Mouse (Mus musculus): ENCODE results near the gene Dnmt3b. TPM values are rescaled to one million over a fixed set of nuclear protein-coding genes. Genes with fewer than 3 reads are reported as not detected.

Dnmt3b gene
- polyA plus RNA-seq, 1 experiment from 2014 or later, result 9.4 TPM

DNA sequence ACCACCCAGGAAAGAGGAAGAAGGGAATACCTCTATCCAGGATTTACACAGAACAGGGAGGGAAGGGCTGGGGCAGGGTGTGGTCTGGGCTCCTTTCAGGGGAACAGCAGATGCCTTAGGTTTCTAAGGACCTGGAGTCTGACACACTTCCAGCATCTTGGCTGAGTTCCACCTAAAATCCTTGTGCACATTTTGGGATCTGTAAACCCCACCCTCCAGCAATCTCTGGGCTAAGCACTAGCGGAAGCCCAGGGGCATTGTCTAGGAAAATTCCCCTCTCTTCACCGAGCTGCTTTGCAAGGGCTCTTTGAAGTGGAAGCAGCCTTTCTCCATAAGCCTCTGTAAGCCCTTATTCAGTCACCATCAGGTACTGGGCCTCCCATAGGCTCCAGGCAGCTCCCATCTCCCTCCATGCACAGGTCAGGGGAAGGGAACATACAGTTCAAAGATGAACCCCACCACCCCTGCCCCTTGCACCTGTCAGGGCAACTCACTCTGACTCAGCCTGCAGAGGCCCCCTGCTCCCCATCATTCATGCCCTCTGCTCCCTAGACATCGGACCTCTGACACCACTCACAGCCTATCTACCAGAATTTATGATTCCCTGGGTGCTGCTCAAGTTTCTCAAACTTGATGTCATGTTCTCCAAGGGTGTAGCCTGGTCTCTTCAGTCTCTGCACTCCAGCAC is 36.5 kb upstream of the Dnmt3b start:
- H3K4me2 ChIP-seq (ENCODE audit: low read length), result no peak overlapping the region
- no peak for TF ChIP-seq CTCF (IDR thresholded peaks at IDR 0.05; ENCODE audit: low read depth)
- H3K27ac ChIP-seq, result no peak overlapping the region
- H3K9me3 ChIP-seq (replicated peaks; ENCODE audit: low read length), result no peaks in the 10 kb centered on the region
- ATAC-seq (replicated peaks; ENCODE audit: low FRiP score, low read depth), result no peak
- no peak overlapping the region for H3K4me3 ChIP-seq (replicated peaks; ENCODE audit: low read depth, low read length)
- no peak for DNase-seq (ENCODE audit: low spot score)
- H3K9ac ChIP-seq (ENCODE audit: low read depth, low read length), result no peak overlapping the region
- H3K27me3 ChIP-seq (ENCODE audit: insufficient read depth, low read length), result no peaks in the 10 kb centered on the region
- WGBS, result 21% methylated on average over 3 of the region's 3 CpGs
- H3K36me3 ChIP-seq (ENCODE audit: insufficient read depth, low read length), result 0 out of 2 replicates have a peak, but pooled peaks cover 3% of the 10 kb centered on the region
- no peaks in the 10 kb centered on the region for H3K4me1 ChIP-seq (replicated peaks; ENCODE audit: insufficient read depth, low read length)

DNA sequence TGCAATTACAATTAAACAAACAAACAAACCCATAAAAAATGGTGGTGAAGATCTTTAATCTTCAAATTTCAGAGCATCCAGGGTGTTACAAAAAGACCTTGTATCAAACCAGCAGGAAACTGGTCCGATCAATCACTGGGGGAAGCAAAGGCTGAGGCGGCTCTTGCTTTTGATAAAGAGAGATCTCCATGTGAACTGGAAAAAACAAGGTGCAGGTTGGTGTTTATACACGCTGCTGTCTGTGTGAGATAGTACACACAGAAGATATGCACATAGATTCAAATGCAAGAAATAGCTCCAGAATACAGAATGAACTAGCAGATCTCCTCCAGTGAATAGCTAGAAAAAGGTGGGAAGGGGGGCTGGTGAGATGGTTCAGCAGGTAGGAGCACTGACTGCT is 32.4 kb upstream of the Dnmt3b start:
- Histone ChIP-seq H3K9ac (ENCODE audit: low read depth, low read length) (no peak overlapping the region), H3K27me3 (ENCODE audit: insufficient read depth, low read length) (no peaks in the 10 kb centered on the region), H3K4me3 (replicated peaks; ENCODE audit: low read depth, low read length) (no peak overlapping the region), H3K9me3 (replicated peaks; ENCODE audit: low read length) (no peaks in the 10 kb centered on the region), H3K27ac (no peak overlapping the region), H3K36me3 (ENCODE audit: insufficient read depth, low read length) (peaks cover 36% of the 10 kb centered on the region), H3K4me1 (replicated peaks; ENCODE audit: insufficient read depth, low read length) (no peaks in the 10 kb centered on the region), H3K4me2 (ENCODE audit: low read length) (no peak overlapping the region)
- WGBS, result 93% methylated on average over 3 of the region's 3 CpGs
- ATAC-seq (replicated peaks; ENCODE audit: low FRiP score, low read depth) (no peak), DNase-seq (ENCODE audit: low spot score) (no peak)
- no peak for TF ChIP-seq CTCF (IDR thresholded peaks at IDR 0.05; ENCODE audit: low read depth)

DNA sequence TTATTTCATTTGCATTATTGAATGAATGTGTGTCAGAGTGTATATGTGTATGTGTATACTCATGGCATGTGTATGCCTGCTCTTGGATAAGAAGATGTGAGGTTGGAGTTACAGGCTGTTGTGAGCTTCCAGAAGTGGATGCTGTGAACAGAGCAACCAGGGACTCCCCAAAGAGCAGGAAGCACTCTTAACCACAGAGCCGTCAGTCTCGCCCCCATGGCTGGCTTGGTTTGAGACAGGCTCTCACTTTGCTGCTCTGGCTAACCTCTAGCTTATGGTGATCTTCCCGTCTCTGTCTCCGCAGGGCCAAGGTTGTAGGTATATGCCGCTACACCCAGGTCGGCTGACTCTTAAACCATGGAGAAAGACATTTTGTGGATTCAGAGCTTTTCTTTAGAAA is 30.8 kb upstream of the Dnmt3b start:
- no peak overlapping the region for H3K4me3 ChIP-seq (replicated peaks; ENCODE audit: low read depth, low read length)
- H3K4me1 ChIP-seq (replicated peaks; ENCODE audit: insufficient read depth, low read length), result no peaks in the 10 kb centered on the region
- no peak for TF ChIP-seq CTCF (IDR thresholded peaks at IDR 0.05; ENCODE audit: low read depth)
- peaks cover 47% of the 10 kb centered on the region for H3K36me3 ChIP-seq (ENCODE audit: insufficient read depth, low read length)
- no peaks in the 10 kb centered on the region for H3K27me3 ChIP-seq (ENCODE audit: insufficient read depth, low read length)
- no peak overlapping the region for H3K27ac ChIP-seq
- no peak overlapping the region for H3K9ac ChIP-seq (ENCODE audit: low read depth, low read length)
- ATAC-seq (replicated peaks; ENCODE audit: low FRiP score, low read depth) (no peak), DNase-seq (ENCODE audit: low spot score) (no peak)
- WGBS, result 91% methylated on average over 6 of the region's 6 CpGs
- no peaks in the 10 kb centered on the region for H3K9me3 ChIP-seq (replicated peaks; ENCODE audit: low read length)
- H3K4me2 ChIP-seq (ENCODE audit: low read length), result no peak overlapping the region

DNA sequence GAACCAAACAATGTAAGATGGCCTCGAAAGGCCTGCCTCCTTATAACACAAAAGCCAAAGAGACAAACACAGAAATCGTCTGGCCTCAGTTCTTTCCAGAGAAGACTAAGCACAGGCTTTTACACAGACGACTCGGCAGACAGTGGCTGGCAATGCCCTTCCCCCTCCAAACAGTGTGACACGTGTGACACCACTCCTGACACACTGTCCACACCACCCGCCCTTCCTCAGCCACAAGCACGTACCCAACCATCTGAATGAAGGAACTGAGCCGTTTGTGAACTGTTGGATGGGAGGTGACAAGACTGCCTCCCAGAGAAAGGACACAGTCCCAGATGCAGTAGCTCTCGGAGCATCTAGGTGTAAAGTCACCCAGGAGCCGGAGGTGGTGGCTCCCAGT is 30.4 kb upstream of the Dnmt3b start:
- ATAC-seq (replicated peaks; ENCODE audit: low FRiP score, low read depth) (no peak), DNase-seq (ENCODE audit: low spot score) (no peak)
- Histone ChIP-seq H3K4me2 (ENCODE audit: low read length) (no peak overlapping the region), H3K9ac (ENCODE audit: low read depth, low read length) (no peak overlapping the region), H3K4me3 (replicated peaks; ENCODE audit: low read depth, low read length) (no peak overlapping the region), H3K27me3 (ENCODE audit: insufficient read depth, low read length) (no peaks in the 10 kb centered on the region), H3K4me1 (replicated peaks; ENCODE audit: insufficient read depth, low read length) (no peaks in the 10 kb centered on the region), H3K27ac (no peak overlapping the region), H3K9me3 (replicated peaks; ENCODE audit: low read length) (no peaks in the 10 kb centered on the region), H3K36me3 (ENCODE audit: insufficient read depth, low read length) (peaks cover 51% of the 10 kb centered on the region)
- TF ChIP-seq CTCF (IDR thresholded peaks at IDR 0.05; ENCODE audit: low read depth), result no peak
- WGBS, result 78% methylated on average over 10 of the region's 10 CpGs

DNA sequence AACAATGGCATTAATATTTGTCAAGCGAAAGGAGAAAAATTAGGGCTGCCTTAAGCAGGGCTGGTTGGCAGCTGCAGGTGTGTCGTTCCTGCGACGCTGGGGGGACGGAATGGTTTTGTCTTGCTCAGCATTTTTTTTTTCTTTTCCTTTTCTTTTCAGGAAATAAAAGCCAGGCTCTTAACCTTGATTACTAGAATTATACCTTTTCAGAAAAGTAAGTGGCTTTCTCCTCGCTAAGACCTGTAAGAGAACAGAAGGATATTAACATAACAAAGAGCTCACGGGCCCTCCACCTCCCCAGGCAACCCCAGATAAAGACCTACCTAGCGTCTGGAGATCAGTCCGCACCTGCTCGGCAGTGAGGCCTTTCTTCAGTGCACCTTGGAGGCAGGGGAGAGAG is 26.8 kb upstream of the Dnmt3b start:
- no peaks in the 10 kb centered on the region for H3K4me1 ChIP-seq (replicated peaks; ENCODE audit: insufficient read depth, low read length)
- H3K36me3 ChIP-seq (ENCODE audit: insufficient read depth, low read length), result peaks cover 66% of the 10 kb centered on the region
- WGBS, result 72% methylated on average over 10 of the region's 10 CpGs
- no peak for TF ChIP-seq CTCF (IDR thresholded peaks at IDR 0.05; ENCODE audit: low read depth)
- H3K4me3 ChIP-seq (replicated peaks; ENCODE audit: low read depth, low read length), result no peak overlapping the region
- no peak overlapping the region for H3K27ac ChIP-seq
- no peaks in the 10 kb centered on the region for H3K9me3 ChIP-seq (replicated peaks; ENCODE audit: low read length)
- ATAC-seq (replicated peaks; ENCODE audit: low FRiP score, low read depth) (no peak), DNase-seq (ENCODE audit: low spot score) (no peak)
- H3K9ac ChIP-seq (ENCODE audit: low read depth, low read length), result no peak overlapping the region
- H3K4me2 ChIP-seq (ENCODE audit: low read length), result no peak overlapping the region
- H3K27me3 ChIP-seq (ENCODE audit: insufficient read depth, low read length), result no peaks in the 10 kb centered on the region

DNA sequence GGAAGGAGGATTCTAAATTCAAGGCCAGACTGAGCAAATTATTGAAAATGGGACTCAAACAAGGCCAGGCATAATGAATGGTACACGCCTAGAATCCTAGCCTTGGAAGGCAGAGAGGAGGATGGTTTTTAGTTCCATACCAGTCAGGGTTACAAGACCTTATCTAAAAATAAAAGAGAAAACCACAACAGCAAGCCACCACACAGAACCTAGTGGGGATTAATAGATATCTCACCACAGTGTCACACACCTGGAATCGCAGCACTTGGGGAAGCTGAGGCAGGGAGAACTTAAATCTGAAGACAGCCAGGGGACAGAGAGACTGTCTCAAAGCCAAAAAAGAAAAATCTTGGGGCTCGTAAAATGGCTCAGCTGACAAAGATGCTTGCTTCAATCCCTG is 18.3 kb upstream of the Dnmt3b start:
- H3K4me1 ChIP-seq (replicated peaks; ENCODE audit: insufficient read depth, low read length), result peaks cover 4% of the 10 kb centered on the region
- H3K36me3 ChIP-seq (ENCODE audit: insufficient read depth, low read length), result peaks cover 17% of the 10 kb centered on the region; the same call in 1 of the 2 replicates
- TF ChIP-seq CTCF (IDR thresholded peaks at IDR 0.05; ENCODE audit: low read depth), result no peak
- H3K9ac ChIP-seq (ENCODE audit: low read depth, low read length), result no peak overlapping the region
- WGBS, result 89% methylated on average over 3 of the region's 3 CpGs
- H3K9me3 ChIP-seq (replicated peaks; ENCODE audit: low read length), result no peaks in the 10 kb centered on the region
- DNase-seq (ENCODE audit: low spot score) (no peak), ATAC-seq (replicated peaks; ENCODE audit: low FRiP score, low read depth) (no peak)
- H3K27me3 ChIP-seq (ENCODE audit: insufficient read depth, low read length), result no peaks in the 10 kb centered on the region
- H3K4me2 ChIP-seq (ENCODE audit: low read length), result no peak overlapping the region
- no peak overlapping the region for H3K4me3 ChIP-seq (replicated peaks; ENCODE audit: low read depth, low read length)
- H3K27ac ChIP-seq, result no peak overlapping the region
